Mouse (Mus musculus) cortical plate, adult 2 months (tissue): ENCODE data around the gene Timm44.

Experiments
- CTCF ChIP-seq: fragments of 200-500 bp; IDR thresholded peaks from 2 replicates; pipeline ENCODE4 v1.5.1; 2011; ENCODE audit warnings: mild to moderate bottlenecking, control low read depth, low read length; ENCODE audit not compliant: insufficient read depth; ENCODE audit errors: extremely low read depth
- POLR2A ChIP-seq: fragments of 200-500 bp; IDR thresholded peaks from 2 replicates; pipeline ENCODE4 v1.6.1; 2011; ENCODE audit warnings: mild to moderate bottlenecking, low read length, control low read depth; ENCODE audit not compliant: insufficient read depth; ENCODE audit errors: extremely low read depth

DNA sequence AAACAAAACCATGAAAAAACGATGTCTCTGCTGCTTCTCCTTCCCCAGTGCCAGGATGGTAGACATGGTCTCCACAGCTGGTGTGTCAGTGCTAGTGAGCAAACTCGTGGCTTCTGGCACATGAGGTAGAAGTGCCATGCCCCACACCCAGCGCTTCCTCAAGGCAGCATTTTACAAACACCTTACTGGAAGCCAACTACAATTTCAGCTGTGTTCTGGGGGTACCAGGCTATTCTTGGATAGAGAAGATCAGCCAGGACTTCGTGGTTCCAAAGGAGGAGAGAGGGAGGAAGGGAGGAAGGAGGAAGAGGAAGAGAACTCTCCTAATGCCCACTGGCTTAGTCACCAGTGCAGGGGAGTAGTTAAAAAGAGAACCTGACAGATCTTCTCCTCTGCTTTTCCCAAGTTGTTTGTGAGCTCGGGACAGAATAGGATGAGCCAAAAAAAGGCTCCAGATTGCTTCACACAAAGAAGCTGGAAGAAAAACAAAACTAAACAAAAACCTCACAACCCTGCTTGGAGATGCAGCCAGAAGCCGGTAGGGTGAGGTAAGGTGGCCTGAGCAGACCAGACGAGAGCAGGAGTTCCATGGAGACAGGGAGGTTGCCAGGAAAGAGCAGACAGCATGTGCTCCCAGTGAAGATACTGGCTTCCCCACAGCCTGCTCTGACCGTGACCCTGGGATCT lies 12.5 kb downstream of the Timm44 start:
- TF ChIP-seq POLR2A (no peak), CTCF (no peak)
